In genomic region chr9:71679103-71679815, GRCm38 (mm10) we compare ENCODE assay signal across 10 mouse cellular contexts.
DNase-seq lines count a peak whose midpoint lies in the region; ATAC-seq lines count a peak whose summit lies in the region.
"Had no signal": no experiment of that assay in that cellular context is flagged by ENCODE, and none has a peak within 500 bp of the region (broad histone marks: within the 10 kb centered on the region; RNA-seq: fewer than 3 reads in every experiment).

No protein-coding gene starts in this region.

- no peak overlapping the region for H3K4me2 ChIP-seq in heart, embryonic 13.5 days
- H3K4me2 ChIP-seq in hindbrain, embryonic 16.5 days (ENCODE audit: low read length) = no peak overlapping the region

- H3K27ac ChIP-seq in embryonic facial prominence, embryonic 10.5 days (replicated peaks) = no peak overlapping the region
- H3K27ac ChIP-seq in heart, embryonic 13.5 days (replicated peaks) = peak overlapping the region; percentile 62
- H3K27ac ChIP-seq in hindbrain, embryonic 16.5 days (ENCODE audit: low read depth, low read length) = no peak overlapping the region

- H3K27me3 ChIP-seq in embryonic facial prominence, embryonic 10.5 days (replicated peaks; ENCODE audit: low read depth, poor library complexity, severe bottlenecking) = no peaks in the 10 kb centered on the region
- 0 out of 2 replicates have a peak, but pooled peaks cover 7% of the 10 kb centered on the region for H3K27me3 ChIP-seq in heart, embryonic 13.5 days (replicated peaks)
- no peaks in the 10 kb centered on the region for H3K27me3 ChIP-seq in hindbrain, embryonic 16.5 days (replicated peaks; ENCODE audit: control insufficient read depth, insufficient read depth, low read length)

- peak; percentile 19 for DNase-seq in right cerebral cortex, postnatal 4 days
- DNase-seq in right cerebral cortex, postnatal 36 days (ENCODE audit: low spot score in 2 of 2) = no peak
- DNase-seq in embryonic facial prominence, embryonic 10.5 days (ENCODE audit: low spot score) = peak; percentile 23
- no peak for DNase-seq in kidney, adult 18-20 months
- no peak for DNase-seq in kidney, adult 11 months
- DNase-seq: right cerebral cortex, postnatal 14 days had no signal

- H3K4me1 ChIP-seq in embryonic facial prominence, embryonic 10.5 days = peaks cover 24% of the 10 kb centered on the region
- peaks cover 66% of the 10 kb centered on the region for H3K4me1 ChIP-seq in heart, embryonic 13.5 days
- no peaks in the 10 kb centered on the region for H3K4me1 ChIP-seq in hindbrain, embryonic 16.5 days (ENCODE audit: control insufficient read depth, insufficient read depth, low read depth, low read length)

- 0 out of 2 replicates have a peak, but pooled peaks cover 4% of the 10 kb centered on the region for H3K36me3 ChIP-seq in embryonic facial prominence, embryonic 10.5 days (replicated peaks)
- H3K36me3 ChIP-seq in heart, embryonic 13.5 days = peaks cover 21% of the 10 kb centered on the region
- no peaks in the 10 kb centered on the region for H3K36me3 ChIP-seq in hindbrain, embryonic 16.5 days (ENCODE audit: control insufficient read depth, insufficient read depth, low read length)

- no peaks in the 10 kb centered on the region for H3K9me3 ChIP-seq in embryonic facial prominence, embryonic 10.5 days
- no peaks in the 10 kb centered on the region for H3K9me3 ChIP-seq in heart, embryonic 13.5 days
- H3K9me3 ChIP-seq in hindbrain, embryonic 16.5 days (ENCODE audit: control insufficient read depth, low read length) = no peaks in the 10 kb centered on the region

- H3K9ac ChIP-seq in heart, embryonic 13.5 days = no peak overlapping the region
- H3K9ac ChIP-seq in hindbrain, embryonic 16.5 days (ENCODE audit: low read depth, low read length) = no peak overlapping the region

- H3K4me3 ChIP-seq in embryonic facial prominence, embryonic 10.5 days = no peak overlapping the region
- no peak overlapping the region for H3K4me3 ChIP-seq in heart, embryonic 13.5 days
- H3K4me3 ChIP-seq in hindbrain, embryonic 16.5 days (ENCODE audit: low read length) = no peak overlapping the region
- H3K4me3 ChIP-seq: megakaryocyte, embryonic 14.5 days had no signal

- no peak for ATAC-seq in heart, embryonic 13.5 days (ENCODE audit: extremely low read depth, insufficient number of reproducible peaks, low FRiP score, low TSS enrichment)
- ATAC-seq in hindbrain, embryonic 16.5 days = no peak
- ATAC-seq: activated CD4-positive, CD25-positive, alpha-beta regulatory T cell, adult 4 months had no signal

- WGBS in embryonic facial prominence, embryonic 10.5 days = 79% methylated on average over 11 of the region's 11 CpGs
- 59% methylated on average over 11 of the region's 11 CpGs for whole genome bisulfite sequencing in heart, embryonic 13.5 days
- 75% methylated on average over 11 of the region's 11 CpGs for WGBS in hindbrain, embryonic 16.5 days

Comparison
In these comparisons a context has a peak if more than half of its experiments do, and no peak if none do; other contexts are left out.
1. DNase-seq: peak in right cerebral cortex, postnatal 4 days (single experiment) and embryonic facial prominence, embryonic 10.5 days (single experiment); none in right cerebral cortex, postnatal 36 days (0 of 2), kidney, adult 18-20 months (single experiment) and kidney, adult 11 months (single experiment).